Mouse (Mus musculus) megakaryocyte, embryonic 14.5 days (primary cell): ENCODE results near the gene Lhfpl3. TPM values are rescaled to one million over a fixed set of nuclear protein-coding genes. Genes with fewer than 3 reads are reported as not detected.

Experiments used
- H3K27me3 ChIP-seq: replicated peaks from 2 replicates; pipeline ENCODE3; 2012; ENCODE audit warnings: inconsistent platforms
- H3K36me3 ChIP-seq: replicated peaks from 2 replicates; pipeline ENCODE3; 2012; ENCODE audit warnings: low read length, inconsistent platforms, mixed read lengths
- H3K4me1 ChIP-seq: 2 replicates; pipeline ENCODE4 v1.6.1; 2012; ENCODE audit warnings: inconsistent platforms
- H3K4me3 ChIP-seq: replicated peaks from 2 replicates; pipeline ENCODE3; 2012; ENCODE audit warnings: moderate library complexity, mild to moderate bottlenecking, inconsistent platforms
- H3K9me3 ChIP-seq: 2 replicates; pipeline ENCODE4 v1.6.1; 2012; ENCODE audit warnings: inconsistent platforms
- FLI1 ChIP-seq: IDR thresholded peaks from 2 replicates; pipeline ENCODE4 v1.6.1; 2012; ENCODE audit warnings: low read length, inconsistent platforms, mixed read lengths
- GATA1 ChIP-seq: IDR thresholded peaks from 3 replicates; pipeline ENCODE4 v1.6.1; 2012; ENCODE audit warnings: mixed read lengths, low read length, inconsistent platforms, borderline replicate concordance
- polyA plus RNA-seq: library from polyadenylated mRNA; stranded (reverse); fragments of >175 nt; gene quantifications from 2 replicates; pipeline ENCODE4 v1.2.3, GENCODE M21; 2012; ENCODE audit warnings: low replicate concordance; ENCODE audit not compliant: insufficient read depth

Lhfpl3 gene
- polyA plus RNA-seq, 1 experiment = not detected

DNA sequence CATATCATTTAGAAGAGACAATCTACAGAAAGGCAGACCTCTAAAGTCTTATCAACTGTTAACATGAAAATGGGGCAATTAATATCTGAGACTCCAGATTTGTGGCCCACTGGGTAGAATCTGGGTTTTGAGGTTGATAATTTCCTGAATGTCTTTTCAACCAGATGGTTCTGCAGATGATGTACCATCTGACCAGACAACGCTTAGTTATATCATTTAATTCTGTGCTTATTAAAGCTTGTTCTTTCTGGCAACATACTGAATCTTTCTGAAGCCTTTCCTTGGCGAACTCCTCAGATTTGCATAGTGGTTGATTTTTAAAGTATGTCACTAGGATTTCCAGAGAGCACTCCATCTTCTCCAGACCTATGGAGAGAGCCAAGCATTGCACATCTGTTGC is 107.6 kb downstream of the Lhfpl3 start:
- H3K4me3 ChIP-seq = no peak overlapping the region
- no peaks in the 10 kb centered on the region for H3K36me3 ChIP-seq
- TF ChIP-seq GATA1 = no peak
- TF ChIP-seq FLI1 = no peak
- no peaks in the 10 kb centered on the region for H3K9me3 ChIP-seq
- no peaks in the 10 kb centered on the region for H3K27me3 ChIP-seq
- no peaks in the 10 kb centered on the region for H3K4me1 ChIP-seq

DNA sequence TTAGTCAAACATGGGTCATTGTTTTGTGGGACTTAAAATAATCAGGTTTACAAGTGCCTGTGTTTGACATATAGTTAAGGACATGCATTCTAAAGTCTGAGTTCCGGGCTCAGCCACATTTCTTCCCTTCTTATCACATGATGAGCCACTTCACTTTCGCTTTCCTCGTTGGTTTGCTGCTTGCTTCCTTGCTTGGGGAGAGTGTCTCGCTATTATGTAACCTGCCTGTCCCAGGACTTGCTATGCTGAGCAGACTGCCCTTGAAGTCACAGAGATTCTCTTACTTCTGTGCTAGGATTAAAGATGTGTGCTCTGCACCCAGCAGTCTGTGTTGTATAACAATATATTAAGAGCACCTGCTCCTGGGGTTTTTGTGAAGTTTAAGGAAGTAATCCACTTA is 110.6 kb downstream of the Lhfpl3 start:
- no peaks in the 10 kb centered on the region for H3K27me3 ChIP-seq
- H3K36me3 ChIP-seq = no peaks in the 10 kb centered on the region
- TF ChIP-seq GATA1 (no peak), FLI1 (no peak)
- no peak overlapping the region for H3K4me3 ChIP-seq
- no peaks in the 10 kb centered on the region for H3K9me3 ChIP-seq
- H3K4me1 ChIP-seq = no peaks in the 10 kb centered on the region

DNA sequence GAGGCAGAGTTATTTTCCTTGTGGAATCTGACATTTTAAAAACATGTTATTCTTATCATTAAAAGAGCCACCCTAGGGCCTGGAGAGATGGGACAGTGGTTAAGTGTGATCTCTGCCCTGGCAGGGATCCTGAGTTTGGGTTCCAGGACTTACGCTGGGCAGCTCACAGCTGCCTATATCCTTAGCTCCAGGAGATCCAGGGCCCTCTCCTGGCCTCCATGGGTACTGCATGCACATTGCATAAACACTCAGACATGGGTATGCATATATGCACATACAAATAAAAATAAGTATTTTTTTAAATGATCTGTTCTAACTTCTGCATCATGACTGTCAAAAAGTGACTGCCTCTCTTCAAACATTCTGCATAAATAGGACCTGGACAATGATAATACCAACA is 115.5 kb downstream of the Lhfpl3 start:
- TF ChIP-seq FLI1 (no peak), GATA1 (no peak)
- Histone ChIP-seq H3K9me3 (no peaks in the 10 kb centered on the region), H3K36me3 (no peaks in the 10 kb centered on the region), H3K4me1 (no peaks in the 10 kb centered on the region), H3K27me3 (no peaks in the 10 kb centered on the region), H3K4me3 (no peak overlapping the region)

DNA sequence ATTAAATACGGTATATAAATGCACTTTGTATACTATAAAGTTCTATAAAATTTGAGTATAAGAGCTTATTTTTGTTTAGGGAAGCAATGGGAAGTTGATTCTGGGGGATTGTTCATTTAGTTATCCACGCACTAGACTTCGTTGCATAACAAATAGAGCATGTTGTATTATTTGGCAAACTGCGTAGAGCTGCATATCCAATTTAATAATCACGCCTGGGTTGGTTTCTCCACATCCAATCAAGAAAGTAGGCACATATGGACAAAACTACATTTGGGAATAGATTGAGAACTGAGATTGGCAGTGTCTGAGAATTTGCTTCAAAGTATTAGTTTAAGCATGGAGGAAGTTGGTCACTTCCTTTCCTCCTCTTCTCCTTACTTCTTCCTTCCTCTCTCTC is 123.2 kb downstream of the Lhfpl3 start:
- Histone ChIP-seq H3K4me1 (no peaks in the 10 kb centered on the region), H3K9me3 (peaks cover 18% of the 10 kb centered on the region), H3K27me3 (no peaks in the 10 kb centered on the region), H3K36me3 (no peaks in the 10 kb centered on the region), H3K4me3 (no peak overlapping the region)
- TF ChIP-seq GATA1 (no peak), FLI1 (no peak)

DNA sequence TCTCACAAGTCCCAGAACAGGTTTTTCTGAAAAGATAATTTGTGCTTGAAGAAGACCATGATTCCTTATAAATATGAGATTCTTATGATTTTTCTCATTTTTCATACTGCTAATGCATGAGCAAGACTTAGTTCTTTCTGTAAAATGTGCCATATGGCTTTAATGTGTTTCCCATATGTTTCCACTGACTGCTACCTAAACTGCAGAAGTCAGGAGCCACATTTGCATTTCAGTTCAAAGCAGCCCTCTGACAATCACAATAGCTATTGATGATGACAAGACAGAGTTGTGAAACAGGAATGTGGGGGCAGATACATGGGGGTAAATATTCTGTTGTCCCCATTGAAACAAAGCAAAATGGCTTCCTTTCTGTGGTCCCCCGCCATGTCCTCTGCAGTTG is 126.6 kb downstream of the Lhfpl3 start:
- Histone ChIP-seq H3K4me1 (no peaks in the 10 kb centered on the region), H3K36me3 (no peaks in the 10 kb centered on the region)
- TF ChIP-seq GATA1 = no peak
- no peak for TF ChIP-seq FLI1

DNA sequence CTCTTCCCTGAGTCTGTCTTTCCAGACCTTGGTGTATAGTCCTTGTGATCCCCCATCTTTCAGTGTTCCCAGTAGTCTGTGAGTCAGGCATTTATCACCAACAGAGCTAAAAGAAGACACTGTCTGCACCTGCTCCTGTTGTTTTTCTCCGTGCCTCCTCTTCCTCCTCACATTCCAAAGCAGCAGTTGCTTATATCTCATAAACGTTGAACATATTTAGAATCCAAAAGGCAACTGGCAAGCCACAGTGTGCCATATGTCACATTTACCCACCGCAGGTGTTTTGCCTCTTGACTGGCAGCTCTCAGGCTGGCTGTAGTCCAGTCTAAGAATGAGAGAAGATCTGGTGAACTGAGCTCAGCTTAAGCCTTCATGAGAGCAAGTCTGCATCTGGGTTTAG is 142.5 kb downstream of the Lhfpl3 start:
- Histone ChIP-seq H3K4me3 (no peak overlapping the region), H3K36me3 (no peaks in the 10 kb centered on the region), H3K27me3 (no peaks in the 10 kb centered on the region), H3K4me1 (no peaks in the 10 kb centered on the region), H3K9me3 (no peaks in the 10 kb centered on the region)
- TF ChIP-seq GATA1 = no peak
- TF ChIP-seq FLI1 = no peak

More for the DNA sequence above, 126.6 kb downstream of the Lhfpl3 start:
- H3K4me3 ChIP-seq = no peak overlapping the region
- no peaks in the 10 kb centered on the region for H3K27me3 ChIP-seq
- peaks cover 16% of the 10 kb centered on the region for H3K9me3 ChIP-seq

DNA sequence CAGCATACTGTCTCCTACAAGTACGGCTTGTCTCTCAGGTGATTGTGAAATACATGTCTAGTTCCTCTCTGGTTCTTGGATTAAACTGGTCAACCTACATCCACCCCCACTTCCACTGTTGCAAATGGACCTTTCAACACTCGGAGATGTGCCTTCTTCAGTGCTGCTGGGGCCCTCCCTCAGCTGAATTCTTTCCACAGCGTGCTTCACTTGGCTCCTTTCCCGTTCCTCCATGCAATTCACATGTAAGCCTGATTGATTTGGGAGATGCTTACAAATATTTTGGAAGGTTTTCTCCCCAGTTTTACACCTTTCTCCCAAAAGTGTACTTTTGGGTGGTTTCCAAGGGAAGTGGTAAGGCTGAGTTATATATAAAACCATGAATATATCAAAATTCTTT is 143.6 kb downstream of the Lhfpl3 start:
- no peak overlapping the region for H3K4me3 ChIP-seq
- H3K9me3 ChIP-seq = no peaks in the 10 kb centered on the region
- TF ChIP-seq GATA1 (no peak), FLI1 (no peak)
- H3K27me3 ChIP-seq = no peaks in the 10 kb centered on the region
- H3K4me1 ChIP-seq = no peaks in the 10 kb centered on the region
- no peaks in the 10 kb centered on the region for H3K36me3 ChIP-seq

DNA sequence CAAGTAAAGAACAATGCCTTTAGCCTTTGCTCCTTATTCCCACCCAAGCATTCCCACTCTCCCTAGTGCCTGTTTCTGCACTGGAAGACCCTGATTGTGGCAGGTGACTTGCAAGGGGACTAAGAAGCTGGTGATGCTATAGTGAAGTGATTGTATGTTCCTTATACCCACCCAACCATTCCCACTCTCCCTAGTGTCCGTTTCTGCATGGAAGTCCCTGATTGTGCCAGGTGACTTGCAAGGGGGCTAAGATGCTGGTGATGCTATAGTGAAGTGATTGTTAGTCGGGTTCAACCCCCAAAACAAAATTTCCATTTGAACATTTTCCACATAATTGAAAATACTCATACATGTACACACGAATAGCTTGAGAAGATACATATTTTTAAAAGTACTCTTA is 151.4 kb downstream of the Lhfpl3 start:
- no peaks in the 10 kb centered on the region for H3K36me3 ChIP-seq
- TF ChIP-seq GATA1 (no peak), FLI1 (no peak)
- H3K27me3 ChIP-seq = no peaks in the 10 kb centered on the region
- H3K4me3 ChIP-seq = no peak overlapping the region
- H3K9me3 ChIP-seq = no peaks in the 10 kb centered on the region
- no peaks in the 10 kb centered on the region for H3K4me1 ChIP-seq

DNA sequence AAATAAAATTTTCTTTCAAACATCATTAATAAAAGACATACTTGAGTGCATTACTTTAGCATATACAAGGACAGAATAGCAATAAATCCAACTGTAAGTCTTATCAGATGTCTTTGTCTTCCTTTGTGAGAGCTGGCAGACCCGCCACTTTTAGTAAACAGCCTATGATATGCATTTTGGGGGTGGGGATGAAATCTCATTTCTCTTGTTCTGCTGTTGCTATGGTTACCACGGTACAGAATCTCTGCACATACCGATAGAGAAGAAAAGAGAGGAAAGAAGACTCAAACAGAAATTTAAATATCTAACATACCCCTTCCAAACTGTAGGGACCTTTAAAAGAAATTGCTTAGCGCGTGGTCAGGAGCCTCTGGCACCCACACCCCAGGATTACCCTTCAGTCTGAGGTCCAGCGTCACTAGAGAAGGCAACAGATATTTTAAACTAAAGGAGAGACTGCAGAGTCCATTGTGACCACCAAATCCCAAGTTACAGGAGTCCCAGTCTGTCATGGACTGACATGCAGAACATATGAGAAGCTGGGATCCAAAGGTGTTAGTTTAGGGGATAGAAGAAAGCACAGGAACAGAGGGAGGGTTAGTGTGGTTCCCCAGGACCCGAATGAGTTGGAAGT is 151.9 kb downstream of the Lhfpl3 start:
- TF ChIP-seq GATA1 = no peak
- no peak for TF ChIP-seq FLI1
- Histone ChIP-seq H3K9me3 (no peaks in the 10 kb centered on the region), H3K36me3 (no peaks in the 10 kb centered on the region), H3K4me1 (no peaks in the 10 kb centered on the region), H3K27me3 (no peaks in the 10 kb centered on the region), H3K4me3 (no peak overlapping the region)

DNA sequence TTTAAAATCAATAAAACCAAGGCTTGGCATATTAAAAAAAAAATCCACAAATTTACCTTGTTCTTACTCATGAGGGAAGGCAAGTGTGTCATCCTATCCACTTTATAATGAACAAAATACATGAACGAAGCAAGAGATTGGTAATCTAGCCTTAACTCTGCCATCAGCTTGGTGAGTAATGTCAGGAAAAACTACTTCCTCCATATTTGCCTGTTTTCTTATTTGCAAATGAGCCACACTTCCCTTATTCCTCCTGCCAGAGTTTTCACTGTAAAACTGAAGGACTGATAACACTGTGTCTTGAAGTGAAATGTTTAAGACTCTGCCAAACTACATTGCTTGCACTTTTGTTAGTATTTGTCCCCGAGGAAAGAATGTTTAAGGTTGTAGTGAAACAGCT is 152.7 kb downstream of the Lhfpl3 start:
- H3K27me3 ChIP-seq = no peaks in the 10 kb centered on the region
- no peaks in the 10 kb centered on the region for H3K4me1 ChIP-seq
- no peak overlapping the region for H3K4me3 ChIP-seq
- no peaks in the 10 kb centered on the region for H3K36me3 ChIP-seq
- H3K9me3 ChIP-seq = no peaks in the 10 kb centered on the region
- TF ChIP-seq GATA1 (no peak), FLI1 (no peak)

DNA sequence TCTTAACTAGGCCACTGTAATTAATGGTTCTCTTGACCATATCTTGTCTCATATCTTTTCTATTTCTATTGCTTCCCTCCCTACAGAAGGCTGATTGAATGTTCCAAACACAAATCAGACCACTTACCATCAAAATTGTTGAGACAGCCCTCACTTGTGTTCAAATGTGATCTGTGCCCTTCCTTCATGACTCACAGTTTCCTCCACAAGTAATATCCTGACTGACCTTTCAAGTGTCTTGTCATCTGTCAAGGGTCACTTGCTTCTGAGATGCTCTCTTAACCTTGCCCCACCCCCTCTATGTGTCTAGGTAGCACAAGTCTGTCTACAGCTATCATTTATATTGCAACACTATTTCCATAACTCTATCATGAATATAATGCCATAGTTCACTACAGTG is 154.1 kb downstream of the Lhfpl3 start:
- Histone ChIP-seq H3K4me1 (no peaks in the 10 kb centered on the region), H3K27me3 (no peaks in the 10 kb centered on the region), H3K9me3 (no peaks in the 10 kb centered on the region), H3K36me3 (no peaks in the 10 kb centered on the region), H3K4me3 (no peak overlapping the region)
- TF ChIP-seq FLI1 (no peak), GATA1 (no peak)
